Mouse (Mus musculus): ENCODE measurements around the gene Junb. TPM values are rescaled to one million over a fixed set of nuclear protein-coding genes. Genes with fewer than 3 reads are reported as not detected.
A peak's percentile ranks its signal among the peaks of the same experiment; 100 is the strongest.

Junb gene
- polyA plus RNA-seq, 1 experiment from 2014 or later: 4.5 TPM

- Histone ChIP-seq H3K27ac (ENCODE audit: low read depth, low read length) (peak within 1 kb of the TSS; percentile 59; the same call in 1 of the 2 replicates), H3K4me3 (ENCODE audit: low read depth, low read length) (peak within 1 kb of the TSS; percentile 65), H3K4me2 (peak within 1 kb of the TSS; percentile 95), H3K4me1 (ENCODE audit: control insufficient read depth, insufficient read depth, low read length) (peaks cover 29% of the 10 kb centered on the region), H3K9me3 (ENCODE audit: control insufficient read depth, low read length) (no peaks in the 10 kb centered on the region), H3K27me3 (ENCODE audit: control insufficient read depth, insufficient read depth, low read length) (peaks cover 30% of the 10 kb centered on the region), H3K36me3 (ENCODE audit: control insufficient read depth, insufficient read depth, low read length) (no peaks in the 10 kb centered on the region), H3K9ac (ENCODE audit: low read length) (peak within 1 kb of the TSS; percentile 76)
- under 1% methylated on average over 45 of the region's 50 CpGs for WGBS
- peak; percentile 65 for ATAC-seq (ENCODE audit: low FRiP score)
- peak; percentile 97 for DNase-seq (ENCODE audit: low spot score, missing footprints)
These were observed 41.5 kb downstream of the Junb start, which contains the start of gene Mast1 for GRCm38 (mm10) chr8:84936962-84937546. Gene Mast1 (minus strand): TSS chr8:84937359.

GRCm38 (mm10) chr8:84936041-84936961 lies 42.2 kb downstream of the Junb start:
- peak overlapping the region; percentile 59; the same call in 1 of the 2 replicates for H3K27ac ChIP-seq (ENCODE audit: low read depth, low read length)
- DNase-seq (ENCODE audit: low spot score, missing footprints): peak; percentile 88
- peaks cover 30% of the 10 kb centered on the region for H3K27me3 ChIP-seq (ENCODE audit: control insufficient read depth, insufficient read depth, low read length)
- H3K9ac ChIP-seq (ENCODE audit: low read length): peak overlapping the region; percentile 76
- H3K4me1 ChIP-seq (ENCODE audit: control insufficient read depth, insufficient read depth, low read length): peaks cover 29% of the 10 kb centered on the region
- peak overlapping the region; percentile 65 for H3K4me3 ChIP-seq (ENCODE audit: low read depth, low read length)
- peak overlapping the region; percentile 95 for H3K4me2 ChIP-seq
- H3K36me3 ChIP-seq (ENCODE audit: control insufficient read depth, insufficient read depth, low read length): no peaks in the 10 kb centered on the region
- peak; percentile 59 for ATAC-seq (ENCODE audit: low FRiP score)
- no peaks in the 10 kb centered on the region for H3K9me3 ChIP-seq (ENCODE audit: control insufficient read depth, low read length)
- WGBS: 21% methylated on average over 20 of the region's 23 CpGs

DNA sequence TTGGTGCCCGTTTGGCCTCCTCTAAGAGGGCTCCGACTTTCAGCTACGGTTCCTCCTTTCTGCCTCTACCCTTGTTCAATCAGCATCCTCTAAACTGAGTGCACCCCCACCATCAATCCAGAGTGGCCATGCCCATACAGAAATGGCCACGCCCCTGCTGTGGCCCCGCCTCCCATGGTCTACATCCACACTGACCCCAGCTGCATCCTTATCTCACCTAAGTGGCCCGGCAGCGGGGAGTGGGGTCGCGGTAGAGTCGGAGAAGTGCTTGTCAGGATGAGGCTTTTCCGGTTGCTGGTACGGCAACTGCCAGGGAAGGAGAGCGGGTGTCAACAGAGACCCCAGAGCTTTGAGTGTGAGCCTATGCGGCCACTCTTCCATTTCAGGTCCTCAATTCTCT lies 43.0 kb downstream of the Junb start:
- Histone ChIP-seq H3K4me1 (ENCODE audit: control insufficient read depth, insufficient read depth, low read length) (peaks cover 29% of the 10 kb centered on the region), H3K4me3 (ENCODE audit: low read depth, low read length) (peak overlapping the region; percentile 65; the same call in 1 of the 2 replicates), H3K36me3 (ENCODE audit: control insufficient read depth, insufficient read depth, low read length) (no peaks in the 10 kb centered on the region), H3K27ac (ENCODE audit: low read depth, low read length) (no peak overlapping the region), H3K9ac (ENCODE audit: low read length) (peak overlapping the region; percentile 20; the same call in 1 of the 2 replicates), H3K9me3 (ENCODE audit: control insufficient read depth, low read length) (no peaks in the 10 kb centered on the region), H3K4me2 (peak overlapping the region; percentile 95), H3K27me3 (ENCODE audit: control insufficient read depth, insufficient read depth, low read length) (peaks cover 33% of the 10 kb centered on the region)
- 9% methylated on average over 14 of the region's 14 CpGs for WGBS
- ATAC-seq (ENCODE audit: low FRiP score): peak; percentile 34
- DNase-seq (ENCODE audit: low spot score, missing footprints): peak; percentile 89

GRCm38 (mm10) chr8:84934860-84935259 lies 43.7 kb downstream of the Junb start:
- peak overlapping the region; percentile 95 for H3K4me2 ChIP-seq

GRCm38 (mm10) chr8:84933767-84934559 lies 44.6 kb downstream of the Junb start:
- Histone ChIP-seq H3K9me3 (ENCODE audit: control insufficient read depth, low read length) (no peaks in the 10 kb centered on the region), H3K27me3 (ENCODE audit: control insufficient read depth, insufficient read depth, low read length) (peaks cover 46% of the 10 kb centered on the region), H3K9ac (ENCODE audit: low read length) (no peak overlapping the region), H3K4me2 (peak overlapping the region; percentile 95), H3K4me3 (ENCODE audit: low read depth, low read length) (no peak overlapping the region), H3K4me1 (ENCODE audit: control insufficient read depth, insufficient read depth, low read length) (peaks cover 29% of the 10 kb centered on the region), H3K36me3 (ENCODE audit: control insufficient read depth, insufficient read depth, low read length) (no peaks in the 10 kb centered on the region), H3K27ac (ENCODE audit: low read depth, low read length) (no peak overlapping the region)
- 83% methylated on average over 16 of the region's 16 CpGs for WGBS
- no peak for ATAC-seq (ENCODE audit: low FRiP score)
- peak; percentile 71 for DNase-seq (ENCODE audit: low spot score, missing footprints)

More at GRCm38 (mm10) chr8:84934860-84935259, 43.7 kb downstream of the Junb start:
- no peak overlapping the region for H3K9ac ChIP-seq (ENCODE audit: low read length)
- peak; percentile 78 for ATAC-seq (ENCODE audit: low FRiP score)
- H3K27ac ChIP-seq (ENCODE audit: low read depth, low read length): no peak overlapping the region; the same call in 1 of the 2 replicates
- peak overlapping the region; percentile 65; the same call in 1 of the 2 replicates for H3K4me3 ChIP-seq (ENCODE audit: low read depth, low read length)
- peak; percentile 96 for DNase-seq (ENCODE audit: low spot score, missing footprints)
- H3K9me3 ChIP-seq (ENCODE audit: control insufficient read depth, low read length): no peaks in the 10 kb centered on the region
- peaks cover 29% of the 10 kb centered on the region for H3K4me1 ChIP-seq (ENCODE audit: control insufficient read depth, insufficient read depth, low read length)
- under 1% methylated on average over 15 of the region's 15 CpGs for WGBS
- H3K36me3 ChIP-seq (ENCODE audit: control insufficient read depth, insufficient read depth, low read length): no peaks in the 10 kb centered on the region
- peaks cover 38% of the 10 kb centered on the region for H3K27me3 ChIP-seq (ENCODE audit: control insufficient read depth, insufficient read depth, low read length)

DNA sequence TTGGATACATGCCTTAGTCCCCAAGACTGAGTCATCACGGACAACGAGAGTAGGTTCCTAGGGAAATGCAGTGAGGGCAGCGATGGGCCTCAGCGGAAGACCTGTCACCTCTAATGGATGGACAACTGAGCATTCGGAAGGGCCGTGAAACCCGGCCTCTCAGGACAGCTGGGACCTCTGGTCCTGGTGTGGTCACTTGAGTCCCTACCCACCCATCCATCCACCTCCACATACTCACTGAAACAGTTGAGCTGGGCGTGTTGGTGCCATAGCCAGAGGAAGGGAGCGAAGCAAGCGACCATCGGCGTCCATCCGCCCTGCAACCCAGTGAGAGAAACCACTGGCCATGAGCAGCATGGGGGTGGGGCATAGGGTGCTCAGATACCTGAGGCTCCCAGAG lies 47.9 kb downstream of the Junb start:
- Histone ChIP-seq H3K4me1 (ENCODE audit: control insufficient read depth, insufficient read depth, low read length) (peaks cover 16% of the 10 kb centered on the region), H3K4me3 (ENCODE audit: low read depth, low read length) (no peak overlapping the region), H3K9me3 (ENCODE audit: control insufficient read depth, low read length) (no peaks in the 10 kb centered on the region), H3K36me3 (ENCODE audit: control insufficient read depth, insufficient read depth, low read length) (no peaks in the 10 kb centered on the region), H3K4me2 (no peak overlapping the region), H3K27me3 (ENCODE audit: control insufficient read depth, insufficient read depth, low read length) (peaks cover 33% of the 10 kb centered on the region), H3K27ac (ENCODE audit: low read depth, low read length) (no peak overlapping the region), H3K9ac (ENCODE audit: low read length) (no peak overlapping the region)
- ATAC-seq (ENCODE audit: low FRiP score): no peak
- DNase-seq (ENCODE audit: low spot score, missing footprints): peak; percentile 60
- WGBS: 87% methylated on average over 13 of the region's 13 CpGs

DNA sequence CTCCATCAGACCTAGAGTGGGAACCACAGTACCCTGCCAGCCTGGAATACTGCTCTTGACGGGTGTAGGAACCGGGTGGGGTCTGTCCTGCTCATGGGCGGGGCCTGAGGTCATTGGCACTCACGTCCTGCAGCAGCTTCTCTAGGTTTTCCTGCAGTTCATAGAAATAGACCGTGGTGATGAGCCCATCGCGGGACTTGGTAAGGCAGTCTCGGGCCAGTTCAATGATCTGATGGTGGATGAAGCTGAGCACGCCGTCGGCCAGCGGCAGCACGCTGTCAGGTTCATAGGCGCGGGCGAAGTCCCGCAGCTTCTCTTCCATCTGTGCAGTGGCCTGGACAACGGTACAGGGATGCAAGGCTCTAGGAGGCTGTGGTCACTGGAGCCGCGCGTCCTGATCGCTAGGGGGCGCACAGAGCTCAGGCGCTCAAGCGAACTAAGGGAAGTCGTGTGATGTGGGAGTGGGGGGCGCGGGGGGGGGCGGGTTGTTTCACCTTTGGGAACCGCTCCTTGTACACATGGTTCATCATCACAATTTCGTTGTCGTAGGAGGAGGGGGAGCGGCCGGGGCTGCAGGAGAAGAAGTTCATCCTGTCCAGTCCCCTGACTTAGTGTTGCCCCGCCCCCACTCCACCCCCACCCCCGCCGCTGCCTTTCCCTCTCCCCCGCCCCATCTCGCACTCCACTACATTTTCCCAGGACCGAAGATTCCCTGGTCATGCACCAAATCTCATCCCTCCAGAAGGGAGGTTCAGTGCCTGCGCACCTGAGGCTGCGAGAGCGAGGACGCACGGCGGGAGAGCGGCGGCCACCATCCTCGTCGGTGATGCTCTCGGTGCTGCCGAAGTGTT lies 49.8 kb downstream of the Junb start:
- Histone ChIP-seq H3K4me3 (ENCODE audit: low read depth, low read length) (peak overlapping the region; percentile 36), H3K4me1 (ENCODE audit: control insufficient read depth, insufficient read depth, low read length) (no peaks in the 10 kb centered on the region; the same call in 1 of the 2 replicates), H3K36me3 (ENCODE audit: control insufficient read depth, insufficient read depth, low read length) (no peaks in the 10 kb centered on the region), H3K27me3 (ENCODE audit: control insufficient read depth, insufficient read depth, low read length) (peaks cover 19% of the 10 kb centered on the region), H3K9me3 (ENCODE audit: control insufficient read depth, low read length) (no peaks in the 10 kb centered on the region), H3K9ac (ENCODE audit: low read length) (peak overlapping the region; percentile 30; the same call in 1 of the 2 replicates), H3K27ac (ENCODE audit: low read depth, low read length) (no peak overlapping the region), H3K4me2 (peak overlapping the region; percentile 59)
- DNase-seq (ENCODE audit: low spot score, missing footprints) (peak; percentile 98), ATAC-seq (ENCODE audit: low FRiP score) (peak; percentile 86)
- WGBS: 3% methylated on average over 51 of the region's 52 CpGs

DNA sequence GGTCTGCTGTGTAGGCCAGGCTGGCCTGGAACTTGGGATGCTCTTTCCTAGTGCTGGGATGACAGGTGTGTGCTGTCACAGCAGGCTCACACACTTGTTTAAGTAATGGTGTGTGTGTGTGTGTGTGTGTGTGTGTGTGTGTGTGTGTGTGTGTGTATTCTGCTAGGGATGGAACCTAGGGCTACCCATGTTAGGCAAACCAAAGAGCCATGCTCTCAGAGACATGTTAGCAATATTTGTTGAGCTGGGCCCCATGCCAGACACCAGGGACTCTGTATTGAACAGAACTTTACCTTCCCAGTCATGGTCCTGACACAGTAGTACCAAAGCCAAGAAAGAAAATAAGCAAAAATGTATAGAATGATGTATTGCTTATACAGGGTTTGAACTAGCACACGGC lies 51.0 kb downstream of the Junb start:
- Histone ChIP-seq H3K36me3 (ENCODE audit: control insufficient read depth, insufficient read depth, low read length) (no peaks in the 10 kb centered on the region), H3K27ac (ENCODE audit: low read depth, low read length) (no peak overlapping the region), H3K4me1 (ENCODE audit: control insufficient read depth, insufficient read depth, low read length) (no peaks in the 10 kb centered on the region; the same call in 1 of the 2 replicates), H3K4me2 (no peak overlapping the region), H3K9ac (ENCODE audit: low read length) (no peak overlapping the region), H3K27me3 (ENCODE audit: control insufficient read depth, insufficient read depth, low read length) (peaks cover 19% of the 10 kb centered on the region), H3K9me3 (ENCODE audit: control insufficient read depth, low read length) (no peaks in the 10 kb centered on the region), H3K4me3 (ENCODE audit: low read depth, low read length) (no peak overlapping the region)
- peak; percentile 14 for DNase-seq (ENCODE audit: low spot score, missing footprints)
- WGBS: 92% methylated on average over 1 of the region's 1 CpGs
- ATAC-seq (ENCODE audit: low FRiP score): no peak

Measured in midbrain, embryonic 11.5 days (tissue).